In the genomic region with DNA sequence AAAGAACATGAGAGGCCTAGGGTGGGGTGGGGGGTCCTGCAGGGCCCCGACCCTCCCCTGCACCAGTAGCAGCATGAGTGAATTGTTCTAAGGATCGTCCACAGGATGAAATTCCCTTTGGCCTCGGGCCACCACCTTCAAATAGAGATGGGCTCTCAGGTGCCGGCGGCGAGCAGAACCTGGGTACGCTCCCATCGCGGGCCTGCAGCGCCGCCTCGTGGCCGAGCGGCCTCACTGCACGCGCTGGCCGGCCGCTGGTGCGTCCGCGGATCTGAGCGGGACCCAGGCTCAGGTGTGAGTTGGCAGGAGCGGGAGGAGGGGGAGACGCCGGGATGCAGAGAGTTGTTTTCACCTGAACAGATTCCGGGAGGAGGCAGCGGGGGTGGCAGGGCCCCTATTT, we compare ENCODE assay signal across 7 mouse cellular contexts. TPM values are rescaled to one million over a fixed set of nuclear protein-coding genes. Genes with fewer than 3 reads are reported as not detected.
DNase-seq lines count a peak whose midpoint lies in the region; ATAC-seq lines count a peak whose summit lies in the region.

No protein-coding gene starts in this region.

- intact Hi-C loops in heart, postnatal 36 days (cut with DNase I), result loop anchor here (1.0 to 5.0 kb wide), 3 partner anchors 263 to 488 kb away; no protein-coding TSS in a partner anchor

- DNase-seq in CD8-positive naive resting alpha-beta T cell, adult 2 months (ENCODE audit: low read depth in 2 of 2, low spot score in 2 of 2), result peak; percentile 41 to 47
- peak; percentile 54 for DNase-seq in R1 (ENCODE audit: low read depth, low spot score)
- DNase-seq in embryo, embryonic 10 days (ENCODE audit: low spot score), result peak; percentile 64
- DNase-seq in heart, postnatal 36 days, result peak; percentile 51 to 71
- peak; percentile 58 to 76 for DNase-seq in layer of hippocampus, postnatal 10 days (ENCODE audit: low spot score in 2 of 2)
- peak; percentile 54 for DNase-seq in right cerebral cortex, postnatal 14 days

- peak; percentile 87 for ATAC-seq in megakaryocyte, adult 5-6 weeks (ENCODE audit: poor library complexity, severe bottlenecking)

RNA-seq across cellular contexts. Expression of a gene that starts 0.6 kb away (rescaled TPM):
- total RNA-seq in heart, postnatal 36 days (2021), result under 1 TPM; 0.11 to 0.14 TPM
- 10 to 100 TPM; 12.2 to 16.1 TPM for total RNA-seq in layer of hippocampus, postnatal 10 days (2021)
- total RNA-seq in megakaryocyte, adult 5-6 weeks (2015), result not detected in 2 replicates
- total RNA-seq in megakaryocyte, adult 5-6 weeks (2017), result not detected in 2 replicates

RNA-seq across cellular contexts. Expression of a gene that starts 35.7 kb away (rescaled TPM):
- total RNA-seq in heart, postnatal 36 days (2021), result 10 to 100 TPM; 41.2 to 45.0 TPM
- total RNA-seq in layer of hippocampus, postnatal 10 days (2021), result 10 to 100 TPM; 35.1 to 35.6 TPM
- 159 and 170 TPM in 2 replicates for total RNA-seq in megakaryocyte, adult 5-6 weeks (2015)
- 89.8 and 99.6 TPM in 2 replicates for total RNA-seq in megakaryocyte, adult 5-6 weeks (2017)

RNA-seq across cellular contexts. Expression of a gene that starts 45.0 kb away (rescaled TPM):
- total RNA-seq in heart, postnatal 36 days (2021), result 10 to 100 TPM in 1 of 2 experiments, 1 to 10 TPM in 1; 7.4 to 10.4 TPM
- 10 to 100 TPM; 61.4 to 72.2 TPM for total RNA-seq in layer of hippocampus, postnatal 10 days (2021)
- 58.0 and 63.8 TPM in 2 replicates for total RNA-seq in megakaryocyte, adult 5-6 weeks (2015)
- total RNA-seq in megakaryocyte, adult 5-6 weeks (2017), result 55.4 and 62.9 TPM in 2 replicates

Comparison
In these comparisons a context has a peak if more than half of its experiments do, and no peak if none do; other contexts are left out.
1. Peak in every context shown above with its lines: DNase-seq and ATAC-seq.
2. RNA of a gene that starts 0.6 kb away (total RNA-seq): 12.2 to 16.1 TPM in layer of hippocampus, postnatal 10 days; 0.11 to 0.14 TPM in heart, postnatal 36 days and not detected in megakaryocyte, adult 5-6 weeks; every median in the first group is over 10 times any median in the second.
3. RNA of a gene that starts 45.0 kb away (total RNA-seq): 61.4 to 72.2 TPM in layer of hippocampus, postnatal 10 days and 55.4 to 63.8 TPM in megakaryocyte, adult 5-6 weeks; 7.4 to 10.4 TPM in heart, postnatal 36 days; every median in the first group is over 4 times any median in the second.